Mouse (Mus musculus) colon, adult 2 months (tissue): ENCODE measurements around the gene Gpsm1. TPM values are rescaled to one million over a fixed set of nuclear protein-coding genes. Genes with fewer than 3 reads are reported as not detected.

Experiments used
- polyA plus RNA-seq: library from polyadenylated mRNA; depleted of rRNA; stranded (reverse); fragments of >200 nt; gene quantifications from 2 replicates; pipeline ENCODE4 v1.2.3, GENCODE M21; 2012; rRNA removed

Gpsm1 gene
- polyA plus RNA-seq = 21.9 and 25.6 TPM in 2 replicates

GRCm38 (mm10) chr2:26315072-26315924, at the start of gene Gpsm1:
Gene Gpsm1, plus strand, starts transcription at chr2:26315515.

DNA sequence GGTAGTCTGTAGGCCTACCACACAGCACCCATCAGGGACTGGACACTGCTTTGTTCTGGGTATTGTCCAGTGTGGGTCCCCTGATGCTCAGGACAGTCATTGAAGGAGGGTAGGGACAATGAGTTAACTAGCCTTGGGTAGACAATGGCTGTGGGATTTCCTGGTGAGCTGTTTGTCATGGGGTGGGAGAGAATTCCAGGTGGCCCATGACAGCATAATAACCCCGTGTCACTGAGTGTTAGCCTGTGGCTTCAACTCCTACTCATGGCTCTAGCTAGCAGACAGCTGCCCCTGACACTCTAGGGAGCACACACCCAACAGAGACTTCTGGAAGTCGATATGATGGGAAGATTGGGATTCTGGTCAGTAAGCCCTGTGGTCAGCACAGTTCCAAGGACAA, 20.9 kb upstream of the Gpsm1 start, which contains the start of gene Ccdc187:
Gene Ccdc187 (minus strand): TSS at position 101 of the 400 bp plus-strand sequence.

DNA sequence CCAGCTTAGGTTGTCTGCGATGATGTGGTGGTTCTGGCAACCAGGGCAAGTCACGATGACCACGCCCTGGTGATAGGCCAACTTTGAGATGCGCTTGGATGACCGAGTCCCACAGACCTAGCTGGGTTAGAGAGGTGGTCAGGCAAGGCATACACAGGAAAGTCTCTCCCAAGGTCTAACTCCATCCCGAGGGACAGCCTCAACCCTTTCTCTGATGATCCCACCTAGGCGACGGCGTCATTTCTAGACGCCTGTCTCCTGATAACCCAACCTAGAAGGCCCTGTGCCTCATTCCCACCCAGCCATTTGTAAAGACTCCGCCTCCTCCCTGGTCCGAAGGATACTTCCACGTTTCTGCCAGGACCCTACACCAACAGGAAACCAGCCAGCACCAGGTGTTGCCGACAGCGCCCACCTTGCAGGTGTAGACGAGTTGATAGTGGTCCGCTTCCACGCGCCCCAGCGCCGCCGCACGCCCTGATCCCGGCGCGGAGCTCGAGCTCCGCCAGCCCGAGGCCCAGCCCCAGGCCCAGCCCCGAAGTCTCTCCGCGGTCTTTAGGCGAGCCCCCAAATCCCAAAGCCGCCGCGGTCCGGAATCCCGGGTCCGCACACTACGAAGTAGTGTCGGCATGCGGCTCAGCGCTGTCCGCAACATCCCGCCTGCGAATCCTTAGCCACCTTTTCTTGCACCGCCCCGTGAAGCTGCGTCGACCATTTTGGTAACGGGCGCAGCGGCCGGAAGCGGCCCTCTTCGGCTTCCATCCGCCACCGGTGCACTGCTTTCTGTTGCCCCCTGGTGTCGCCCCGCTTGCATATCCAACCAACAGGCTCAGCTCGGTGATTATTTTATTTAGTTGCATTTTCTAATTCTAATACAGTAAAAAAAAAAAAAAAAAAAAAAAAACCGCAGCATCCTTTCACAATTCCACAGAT, 36.3 kb downstream of the Gpsm1 start, which contains the start of gene Dnlz:
Gene Dnlz (minus strand): TSS at position 753 of the 933 bp plus-strand sequence.

DNA sequence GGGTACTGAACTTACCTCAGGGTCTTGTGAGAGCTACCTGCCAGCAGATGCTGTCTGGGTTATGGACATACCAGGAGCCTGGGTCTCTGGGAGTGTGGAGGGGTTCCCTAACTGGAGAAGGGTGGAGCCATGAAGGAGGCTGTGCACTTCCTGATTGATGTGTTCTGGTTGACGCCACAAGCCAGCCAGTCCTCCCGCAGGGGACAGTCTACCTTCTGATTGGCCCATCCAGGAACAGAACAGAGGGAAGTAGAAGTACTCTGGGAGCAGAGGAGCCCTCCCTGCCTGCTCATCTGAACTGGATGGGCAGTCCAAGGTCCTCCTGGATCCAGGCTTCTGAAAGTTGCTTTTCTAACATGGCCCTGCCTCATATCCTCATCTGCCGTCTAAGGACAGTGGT, 45.5 kb downstream of the Gpsm1 start, which contains the start of gene Card9:
Gene Card9 (minus strand): TSS at position 147 of the 400 bp plus-strand sequence.

GRCm38 (mm10) chr2:26380131-26380771, 64.9 kb downstream of the Gpsm1 start, which contains the start of gene Snapc4:
Gene Snapc4, minus strand, starts transcription at chr2:26380653.

DNA sequence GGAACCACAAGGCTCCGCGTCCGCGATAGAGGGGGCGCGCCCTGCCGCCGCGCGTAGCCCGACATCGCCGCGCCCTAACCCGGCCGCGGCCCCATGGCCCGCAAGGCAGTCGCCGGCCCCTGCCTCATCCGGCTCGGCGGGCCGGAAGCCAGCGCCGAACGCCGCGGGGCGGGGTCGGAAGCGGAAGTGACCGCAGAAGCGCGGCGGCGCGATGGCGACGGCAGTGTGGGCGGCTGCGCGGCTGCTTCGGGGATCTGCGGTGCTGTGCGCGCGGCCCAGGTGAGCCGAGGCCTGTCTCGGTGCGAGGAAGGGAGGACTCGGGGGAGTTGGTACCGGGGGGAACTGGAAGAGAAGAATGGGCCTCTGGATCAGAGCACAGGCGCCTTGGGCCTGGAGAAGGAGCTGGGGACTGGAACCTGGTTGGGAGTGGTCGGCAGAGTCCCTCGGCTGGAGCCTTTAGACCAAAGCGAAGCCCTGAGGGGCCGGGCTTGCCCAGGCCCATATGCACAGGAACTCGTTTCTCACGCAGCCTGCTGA, 73.9 kb downstream of the Gpsm1 start, which contains the start of the genes Entr1 and Pmpca:
Gene Entr1 (minus strand): TSS at position 163 of the 537 bp plus-strand sequence.
Gene Pmpca (plus strand): TSS at position 186 of the 537 bp plus-strand sequence.

Other genes with a start within 250 kb of the Gpsm1 start
- 75.8 and 82.9 TPM in 2 replicates for gene Nacc2, start 192.3 kb upstream of the Gpsm1 start, polyA plus RNA-seq
- gene Lhx3, start 107.2 kb upstream of the Gpsm1 start, polyA plus RNA-seq = 0.05 and 0.22 TPM in 2 replicates
- gene Qsox2, start 78.0 kb upstream of the Gpsm1 start, polyA plus RNA-seq = 24.2 and 25.1 TPM in 2 replicates
- gene Ccdc187, start 21.0 kb upstream of the Gpsm1 start, polyA plus RNA-seq = 0.35 and 0.47 TPM in 2 replicates
- gene Dnlz, start 36.6 kb downstream of the Gpsm1 start, polyA plus RNA-seq = 19.7 and 32.2 TPM in 2 replicates
- 3.8 and 3.9 TPM in 2 replicates for gene Card9, start 45.4 kb downstream of the Gpsm1 start, polyA plus RNA-seq
- gene Snapc4, start 65.1 kb downstream of the Gpsm1 start, polyA plus RNA-seq = 27.1 and 27.9 TPM in 2 replicates
- 68.7 and 77.9 TPM in 2 replicates for gene Entr1, start 73.8 kb downstream of the Gpsm1 start, polyA plus RNA-seq
- 25.1 and 27.1 TPM in 2 replicates for gene Pmpca, start 73.8 kb downstream of the Gpsm1 start, polyA plus RNA-seq
- 22.3 and 24.9 TPM in 2 replicates for gene Inpp5e, start 93.7 kb downstream of the Gpsm1 start, polyA plus RNA-seq
- 95.3 and 112 TPM in 2 replicates for gene Sec16a, start 129.7 kb downstream of the Gpsm1 start, polyA plus RNA-seq
- 31.2 and 38.9 TPM in 2 replicates for gene Notch1, start 201.1 kb downstream of the Gpsm1 start, polyA plus RNA-seq